Mouse (Mus musculus) layer of hippocampus, postnatal 10 days (tissue): ENCODE measurements at regions not wholly inside any gene's neighbourhood (a gene's known extent, or its start where the extent isn't known, plus 50 kb on each side); places are given as distances from the start of the nearest gene placed in this dataset.

Source experiments
- DNase-seq, 2 experiments: peaks; one replicate each; pipeline ENCODE4 v3.0.0; 2021; ENCODE audit warnings: low spot score in 2 of 2

GRCm38 (mm10) chr14:87344540-87344939, 71.9 kb upstream of the Tdrd3 start:
- no peak for DNase-seq

- DNase-seq = no peak
These were observed 69.6 kb upstream of the Tdrd3 start for GRCm38 (mm10) chr14:87346812-87347211.

- no peak for DNase-seq
These were observed 67.6 kb upstream of the Tdrd3 start for GRCm38 (mm10) chr14:87348825-87349224.

GRCm38 (mm10) chr14:87365793-87366192, 50.6 kb upstream of the Tdrd3 start:
- no peak for DNase-seq
